Mouse (Mus musculus) embryonic facial prominence, embryonic 12.5 days (tissue): Measurements from ENCODE around the gene Sh3bp2. TPM values are rescaled to one million over a fixed set of nuclear protein-coding genes. Genes with fewer than 3 reads are reported as not detected.
"Not testable (repeated sequence)": the region's sequence is repeated elsewhere in the genome, so short reads cannot be mapped to it uniquely, and the experiment has no call there.

Source experiments
- ATAC-seq: fragments of 200-750 bp; cut with Nextera tagmentation; 2 replicates; pipeline ENCODE4 v1.8.0; 2017; ENCODE audit not compliant: insufficient number of reproducible peaks, insufficient read depth, low FRiP score, low TSS enrichment
- H3K27ac ChIP-seq: fragments of 300-500 bp; sonication (generic); 2 replicates; pipeline ENCODE4 v1.5.1; 2016; ENCODE audit warnings: mild to moderate bottlenecking
- H3K27me3 ChIP-seq: fragments of 300-500 bp; sonication (generic); 2 replicates; pipeline ENCODE4 v1.6.1; 2016; ENCODE audit warnings: mild to moderate bottlenecking, moderate library complexity
- H3K36me3 ChIP-seq: fragments of 300-500 bp; sonication (generic); 2 replicates; pipeline ENCODE4 v1.6.1; 2016; ENCODE audit warnings: mild to moderate bottlenecking
- H3K4me1 ChIP-seq: fragments of 300-500 bp; sonication (generic); 2 replicates; pipeline ENCODE4 v1.6.1; 2016
- H3K4me2 ChIP-seq: fragments of 300-500 bp; sonication (generic); replicated peaks from 2 replicates; pipeline ENCODE4 v1.6.1; 2016; ENCODE audit warnings: mild to moderate bottlenecking, moderate library complexity
- H3K4me3 ChIP-seq: fragments of 300-500 bp; sonication (generic); 2 replicates; pipeline ENCODE4 v1.5.1; 2016; ENCODE audit warnings: mild to moderate bottlenecking
- H3K9ac ChIP-seq: fragments of 300-500 bp; sonication (generic); 2 replicates; pipeline ENCODE4 v1.6.1; 2016; ENCODE audit warnings: mild to moderate bottlenecking, moderate library complexity
- H3K9me3 ChIP-seq: fragments of 300-500 bp; sonication (generic); 2 replicates; pipeline ENCODE4 v1.6.1; 2016; ENCODE audit warnings: mild to moderate bottlenecking, moderate library complexity
- WGBS: fragments of 180-500 bp; shearing (Covaris S2); methylation state at CpG from one replicate; pipeline ENCODE4 v1.1.7; 2016; 5-methylcytosine and 5-hydroxymethylcytosine counted together
- microRNA-seq: library from miRNA; unstranded; fragments of <30 nt; microRNA quantifications from one replicate; pipeline ENCODE4, GENCODE M21; 2017
- polyA plus RNA-seq: library from polyadenylated mRNA; unstranded; fragments of >200 nt; fragmentation: Nextera tagmentation; extraction: Ambion mirVana; gene quantifications from 2 replicates; pipeline ENCODE4 v1.2.1, GENCODE M21; 2016

Sh3bp2 gene
- polyA plus RNA-seq, 1 experiment from 2014 or later, result 12.9 TPM

DNA sequence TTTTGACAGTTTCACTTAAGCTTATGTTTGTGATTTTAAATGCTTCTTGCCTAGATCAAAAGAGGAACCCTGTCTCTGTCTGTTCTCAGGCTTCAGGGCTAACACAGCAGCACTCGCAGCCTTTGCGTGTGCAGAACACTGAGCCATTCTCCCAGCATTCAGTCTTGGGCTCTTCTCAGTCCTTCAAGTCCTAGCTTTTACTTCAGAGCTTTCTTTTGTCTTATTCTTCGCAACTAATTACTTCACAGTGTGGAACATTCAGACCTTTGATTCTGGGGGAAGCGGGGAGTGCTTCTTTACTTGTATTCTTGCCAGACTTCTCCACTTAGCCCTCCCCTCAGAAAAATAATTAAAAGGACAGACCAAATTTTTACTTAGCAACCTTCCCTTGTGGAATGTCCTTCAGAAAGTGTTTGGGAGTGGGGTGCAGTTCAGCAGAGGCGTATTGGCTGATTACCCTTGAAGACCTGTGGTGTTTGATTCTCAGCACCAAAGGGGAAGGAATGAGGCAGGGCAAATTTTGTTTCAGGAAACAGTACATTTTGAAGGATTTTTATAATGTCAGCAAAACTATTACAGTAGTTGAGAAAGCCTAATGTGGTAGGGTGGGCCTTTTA is 65.9 kb downstream of the Sh3bp2 start:
- H3K4me3 ChIP-seq, result no peak overlapping the region
- 60% methylated on average over 5 of the region's 5 CpGs for WGBS
- no peak overlapping the region for H3K4me2 ChIP-seq
- no peaks in the 10 kb centered on the region; the same call in 1 of the 2 replicates for H3K36me3 ChIP-seq
- H3K27ac ChIP-seq, result no peak overlapping the region
- peaks cover 12% of the 10 kb centered on the region; the same call in 1 of the 2 replicates for H3K4me1 ChIP-seq
- no peak for ATAC-seq
- no peaks in the 10 kb centered on the region for H3K9me3 ChIP-seq
- H3K9ac ChIP-seq, result no peak overlapping the region
- H3K27me3 ChIP-seq, result no peaks in the 10 kb centered on the region

DNA sequence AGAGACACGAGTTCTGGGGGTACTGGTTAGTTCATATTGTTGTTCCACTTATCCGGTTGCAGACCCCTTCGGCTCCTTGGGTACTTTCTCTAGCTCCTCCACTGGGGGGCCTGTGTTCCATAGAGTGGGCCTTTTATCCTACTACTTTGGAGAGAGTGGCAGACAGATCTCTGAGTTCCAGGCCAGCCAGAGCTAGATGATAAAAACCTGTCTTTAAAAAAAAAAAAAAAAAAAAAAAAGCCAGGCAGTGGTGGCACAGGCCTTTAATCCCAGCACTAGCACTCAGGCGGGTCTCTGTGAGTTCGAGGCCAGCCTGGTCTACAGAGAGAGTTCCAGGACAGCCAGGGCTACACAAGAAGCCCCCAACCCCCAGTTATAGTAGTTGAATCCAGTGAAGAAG is 66.6 kb downstream of the Sh3bp2 start:
- not testable (repeated sequence) for H3K36me3 ChIP-seq, H3K27me3 ChIP-seq, H3K9me3 ChIP-seq, H3K4me2 ChIP-seq, H3K27ac ChIP-seq, H3K4me3 ChIP-seq, H3K9ac ChIP-seq, ATAC-seq, H3K4me1 ChIP-seq
- WGBS, result 86% methylated on average over 5 of the region's 5 CpGs

DNA sequence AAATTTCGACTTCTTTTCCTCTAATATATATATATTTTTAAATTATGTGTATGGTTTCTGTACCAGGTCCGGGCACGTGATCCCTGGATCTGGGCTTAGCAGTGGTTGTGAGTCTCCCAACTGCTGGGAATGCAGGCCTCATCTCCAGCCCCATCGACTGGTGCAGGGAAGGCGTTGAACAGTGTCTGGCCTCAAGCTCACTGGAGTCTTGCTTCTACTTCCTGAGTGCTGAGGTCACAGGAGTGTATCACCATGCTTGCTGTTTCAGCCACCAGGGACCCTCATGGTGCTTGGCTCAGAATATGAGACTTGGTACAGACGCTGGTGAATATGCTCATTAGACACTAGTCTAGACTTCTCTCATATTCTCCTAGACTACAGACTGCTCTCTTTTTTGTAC is 67.0 kb downstream of the Sh3bp2 start:
- ATAC-seq, result no peak
- WGBS, result 96% methylated on average over 6 of the region's 6 CpGs
- Histone ChIP-seq H3K9ac (no peak overlapping the region), H3K36me3 (peaks cover 3% of the 10 kb centered on the region; the same call in 1 of the 2 replicates), H3K27ac (no peak overlapping the region), H3K4me1 (peaks cover 9% of the 10 kb centered on the region; the same call in 1 of the 2 replicates), H3K4me3 (no peak overlapping the region), H3K4me2 (no peak overlapping the region), H3K9me3 (no peaks in the 10 kb centered on the region), H3K27me3 (no peaks in the 10 kb centered on the region)

GRCm38 (mm10) chr5:34593202-34593727 is 67.6 kb downstream of the Sh3bp2 start:
- H3K9me3 ChIP-seq, result no peaks in the 10 kb centered on the region
- ATAC-seq, result no peak
- H3K27ac ChIP-seq, result no peak overlapping the region
- H3K4me3 ChIP-seq, result no peak overlapping the region
- H3K36me3 ChIP-seq, result peaks cover 3% of the 10 kb centered on the region; the same call in 1 of the 2 replicates
- no peak overlapping the region for H3K4me2 ChIP-seq
- no peak overlapping the region for H3K9ac ChIP-seq
- H3K27me3 ChIP-seq, result no peaks in the 10 kb centered on the region
- H3K4me1 ChIP-seq, result peaks cover 9% of the 10 kb centered on the region; the same call in 1 of the 2 replicates
- WGBS, result 93% methylated on average over 9 of the region's 9 CpGs

DNA sequence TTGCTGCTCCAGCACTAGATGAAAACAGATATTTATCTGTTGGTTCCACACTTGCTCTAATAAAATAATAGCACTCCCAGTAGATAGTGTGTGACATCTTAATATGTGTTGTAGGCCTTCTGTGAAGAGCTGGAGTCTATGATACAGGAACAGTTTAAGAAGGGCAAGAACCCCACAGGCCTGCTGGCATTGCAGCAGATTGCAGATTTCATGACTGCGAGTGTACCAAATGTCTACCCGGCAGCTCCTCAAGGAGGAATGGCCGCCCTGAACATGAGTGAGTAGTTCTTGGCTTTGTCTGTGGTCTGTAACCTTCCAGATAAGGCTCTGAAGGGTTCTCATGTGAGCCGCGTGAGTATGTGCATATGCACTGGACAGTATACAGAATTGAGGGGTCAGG is 78.9 kb downstream of the Sh3bp2 start:
- ATAC-seq, result no peak
- no peaks in the 10 kb centered on the region for H3K4me1 ChIP-seq
- no peak overlapping the region for H3K27ac ChIP-seq
- H3K4me2 ChIP-seq, result no peak overlapping the region
- no peaks in the 10 kb centered on the region for H3K9me3 ChIP-seq
- peaks cover 47% of the 10 kb centered on the region for H3K36me3 ChIP-seq
- WGBS, result 96% methylated on average over 5 of the region's 5 CpGs
- H3K4me3 ChIP-seq, result no peak overlapping the region
- H3K9ac ChIP-seq, result no peak overlapping the region
- no peaks in the 10 kb centered on the region for H3K27me3 ChIP-seq

DNA sequence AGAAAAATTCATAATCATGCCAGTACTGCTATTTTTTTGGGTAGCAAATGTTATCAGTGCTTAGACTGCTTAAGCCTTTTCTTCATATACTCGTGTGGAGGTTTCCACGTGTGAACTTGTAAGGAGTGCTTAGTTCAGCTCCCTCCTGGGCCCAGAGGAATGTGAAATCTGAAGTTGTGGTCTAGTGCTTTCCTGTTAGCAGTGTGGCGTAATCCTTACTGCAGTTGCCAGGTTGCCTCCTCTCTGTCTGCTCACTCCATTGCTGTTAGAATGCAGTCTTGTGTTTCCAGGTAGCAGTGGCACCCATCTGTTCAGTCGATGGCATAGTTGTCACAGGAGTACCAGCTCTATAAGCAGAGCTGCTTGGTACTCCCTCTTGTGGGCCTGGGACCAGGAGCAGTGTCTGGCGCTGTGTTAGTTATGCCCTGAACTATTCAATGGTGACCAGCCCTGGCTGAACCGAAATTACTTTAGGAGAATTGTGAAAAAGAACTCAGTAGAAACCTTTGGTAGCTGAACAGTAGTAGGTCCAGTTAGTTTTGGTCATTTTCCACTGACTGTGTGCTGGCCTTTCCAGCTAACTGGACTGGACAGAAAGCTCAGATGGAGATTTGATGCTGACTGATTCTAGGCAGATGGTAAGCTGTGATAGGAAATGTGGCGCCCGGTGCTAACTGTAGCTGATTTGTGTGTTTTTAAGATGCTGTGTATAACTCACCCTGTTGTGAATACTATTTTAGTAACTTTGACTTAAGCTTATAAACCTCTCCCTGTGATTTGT is 81.7 kb downstream of the Sh3bp2 start:
- H3K36me3 ChIP-seq, result peaks cover 52% of the 10 kb centered on the region
- no peak overlapping the region for H3K9ac ChIP-seq
- ATAC-seq, result no peak

GRCm38 (mm10) chr5:34608226-34608625 is 82.6 kb downstream of the Sh3bp2 start:
- H3K9me3 ChIP-seq, result no peaks in the 10 kb centered on the region
- H3K4me3 ChIP-seq, result no peak overlapping the region
- ATAC-seq, result no peak
- H3K4me2 ChIP-seq, result no peak overlapping the region
- H3K27ac ChIP-seq, result no peak overlapping the region
- H3K4me1 ChIP-seq, result no peaks in the 10 kb centered on the region
- no peaks in the 10 kb centered on the region for H3K27me3 ChIP-seq
- 80% methylated on average over 3 of the region's 3 CpGs for WGBS
- H3K36me3 ChIP-seq, result peaks cover 47% of the 10 kb centered on the region
- no peak overlapping the region for H3K9ac ChIP-seq

More for the DNA sequence above, 81.7 kb downstream of the Sh3bp2 start:
- Histone ChIP-seq H3K4me3 (no peak overlapping the region), H3K4me2 (no peak overlapping the region), H3K27ac (no peak overlapping the region), H3K27me3 (no peaks in the 10 kb centered on the region), H3K4me1 (no peaks in the 10 kb centered on the region), H3K9me3 (no peaks in the 10 kb centered on the region)
- WGBS, result 80% methylated on average over 8 of the region's 8 CpGs

- no peak overlapping the region for H3K4me3 ChIP-seq
- no peaks in the 10 kb centered on the region for H3K9me3 ChIP-seq
- no peak for ATAC-seq
- no peak overlapping the region for H3K4me2 ChIP-seq
- WGBS, result 89% methylated on average over 4 of the region's 4 CpGs
- no peaks in the 10 kb centered on the region for H3K27me3 ChIP-seq
- H3K4me1 ChIP-seq, result no peaks in the 10 kb centered on the region
- peaks cover 57% of the 10 kb centered on the region for H3K36me3 ChIP-seq
- no peak overlapping the region for H3K9ac ChIP-seq
- H3K27ac ChIP-seq, result no peak overlapping the region
Measured at GRCm38 (mm10) chr5:34609966-34610365, 84.3 kb downstream of the Sh3bp2 start.

Small RNA genes lying within 50 kb of the gene (microRNA-seq; reads per million reads assigned to microRNA genes)
- 0.73 reads per million for gene Mir7036b

Other genes with a start within 250 kb of the Sh3bp2 start
- gene Zfyve28, start 237.4 kb upstream of the Sh3bp2 start, polyA plus RNA-seq, result 1.5 and 2.4 TPM in 2 replicates
- not detected in 2 replicates for gene Cfap99, start 237.2 kb upstream of the Sh3bp2 start, polyA plus RNA-seq
- gene Rnf4, start 189.5 kb upstream of the Sh3bp2 start, polyA plus RNA-seq, result 170 and 179 TPM in 2 replicates
- 15.8 and 15.9 TPM in 2 replicates for gene Fam193a, start 155.9 kb upstream of the Sh3bp2 start, polyA plus RNA-seq
- gene Tnip2, start 11.8 kb upstream of the Sh3bp2 start, polyA plus RNA-seq, result 12.0 and 12.6 TPM in 2 replicates
- gene Add1, start 47.8 kb downstream of the Sh3bp2 start, polyA plus RNA-seq, result 203 and 208 TPM in 2 replicates
- 112 and 121 TPM in 2 replicates for gene Mfsd10, start 111.4 kb downstream of the Sh3bp2 start, polyA plus RNA-seq
- gene Nop14, start 134.3 kb downstream of the Sh3bp2 start, polyA plus RNA-seq, result 26.8 and 32.8 TPM in 2 replicates
- 4.8 and 5.2 TPM in 2 replicates for gene Grk4, start 134.5 kb downstream of the Sh3bp2 start, polyA plus RNA-seq
- gene Htt, start 235.9 kb downstream of the Sh3bp2 start, polyA plus RNA-seq, result 18.1 and 20.5 TPM in 2 replicates